Mouse (Mus musculus): Measurements from ENCODE around the gene Ephb2. TPM values are rescaled to one million over a fixed set of nuclear protein-coding genes. Genes with fewer than 3 reads are reported as not detected.

Ephb2 gene
- total and polyA plus RNA-seq, 3 experiments, result 0.08 TPM; not detected in 2

DNA sequence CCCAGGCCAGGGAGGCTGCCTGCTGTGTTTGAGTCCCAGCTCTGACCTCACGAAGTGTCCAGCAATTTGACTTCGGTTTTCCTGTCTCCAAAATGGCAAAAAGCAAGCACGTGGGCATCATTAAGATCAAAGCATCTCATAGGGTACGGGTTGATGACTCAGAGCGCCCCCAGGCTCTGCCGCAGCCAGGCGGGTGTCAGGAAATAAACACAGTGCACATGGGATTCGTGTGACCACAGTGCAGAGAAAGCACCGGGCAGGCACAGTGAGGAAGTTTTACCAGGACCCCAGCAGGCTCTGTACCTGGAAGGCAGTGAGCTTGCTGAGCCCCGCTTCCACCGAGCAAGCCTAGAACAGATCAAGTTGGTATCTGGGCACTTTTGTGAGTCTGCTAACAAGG lies 74.9 kb downstream of the Ephb2 start:
- dilution Hi-C loops (cut with MboI; ENCODE audit: extremely low pct_ligation_motif_present, extremely low pct_unique_long_range_greater_than_20kb, low sequenced_read_pairs), result no loop called here
- no peaks in the 10 kb centered on the region for H3K36me3 ChIP-seq (replicated peaks in 1 of 2; ENCODE audit: control insufficient read depth in 1 of 2, insufficient read depth in 1 of 2, low read length in 1 of 2)
- in situ Hi-C loops (cut with MboI; ENCODE audit: low pct_ligation_motif_present, low pct_unique_long_range_greater_than_20kb, low sequenced_read_pairs), result no loop called here

DNA sequence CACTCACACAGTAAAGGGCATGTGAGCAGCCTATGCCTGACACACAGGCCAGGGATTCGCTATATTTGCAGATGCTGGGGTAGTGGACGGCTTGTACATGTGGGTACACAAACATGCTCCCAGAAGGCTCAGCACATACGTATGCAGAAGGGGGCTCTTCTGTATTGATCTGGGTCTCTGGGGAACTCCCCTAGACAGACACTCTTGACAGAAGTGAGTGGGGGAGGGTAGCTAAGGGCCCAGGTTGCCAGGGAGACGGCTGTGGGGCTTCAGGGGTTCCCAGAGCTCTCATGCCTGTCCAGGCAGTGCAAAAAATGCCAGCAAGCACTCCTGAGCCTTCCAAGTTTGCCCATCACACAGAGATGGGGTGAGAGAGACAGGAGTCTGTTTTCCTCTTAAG lies 78.7 kb downstream of the Ephb2 start:
- no peak for DNase-seq (ENCODE audit: extremely low read depth)
- H3K9me3 ChIP-seq (replicated peaks; ENCODE audit: low read length), result no peaks in the 10 kb centered on the region
- H3K79me2 ChIP-seq (replicated peaks; ENCODE audit: control insufficient read depth, extremely low read depth, insufficient read depth, poor library complexity, severe bottlenecking), result no peaks in the 10 kb centered on the region
- H3K27ac ChIP-seq (ENCODE audit: insufficient read depth, low read depth), result no peak overlapping the region
- H3K4me3 ChIP-seq (replicated peaks in 1 of 3; ENCODE audit: low read depth in 2 of 3, low read length in 2 of 3, poor library complexity in 1 of 3), result no peak overlapping the region
- peaks cover 3 to 14% of the 10 kb centered on the region in 2 experiments; a peak in 2 of 4 replicates for H3K4me1 ChIP-seq (ENCODE audit: control insufficient read depth in 1 of 2, insufficient read depth in 2 of 2)
- no peak for TF ChIP-seq RAD21 (IDR thresholded peaks at IDR 0.05; ENCODE audit: low read depth, low read length)
- no peak for TF ChIP-seq SMC3 (IDR thresholded peaks at IDR 0.05; ENCODE audit: low read depth, low read length)
- TF ChIP-seq E2F4 (IDR thresholded peaks at IDR 0.05; ENCODE audit: insufficient replicate concordance, low read depth, low read length), result no peak
- no peak for TF ChIP-seq TCF12 (IDR thresholded peaks at IDR 0.05; ENCODE audit: low read depth, low read length)
- TF ChIP-seq PAX5 (IDR thresholded peaks at IDR 0.05; ENCODE audit: low read length), result no peak
- TF ChIP-seq ZMIZ1 (IDR thresholded peaks at IDR 0.05; ENCODE audit: low read depth, low read length), result no peak
- TF ChIP-seq UBTF (IDR thresholded peaks at IDR 0.05; ENCODE audit: low read depth, low read length), result no peak
- no peak for TF ChIP-seq SIN3A (IDR thresholded peaks at IDR 0.05; ENCODE audit: low read length)
- no peak for TF ChIP-seq MAX (IDR thresholded peaks at IDR 0.05; ENCODE audit: low read length)
- TF ChIP-seq CHD2 (IDR thresholded peaks at IDR 0.05; ENCODE audit: low read length), result no peak
- TF ChIP-seq EP300 (IDR thresholded peaks at IDR 0.05; ENCODE audit: low read length), result no peak
- TF ChIP-seq CTCF (conservative IDR thresholded peaks at IDR 0.05 in 1 of 2, IDR thresholded peaks at IDR 0.05 in 1 of 2; ENCODE audit: low read depth in 2 of 2, low read length in 2 of 2), result no peak
- TF ChIP-seq GABPA (IDR thresholded peaks at IDR 0.05; ENCODE audit: insufficient replicate concordance, low read depth, low read length), result no peak
- TF ChIP-seq BHLHE40 (IDR thresholded peaks at IDR 0.05; ENCODE audit: low read depth, low read length), result no peak
- no peak for TF ChIP-seq KAT2A (IDR thresholded peaks at IDR 0.05; ENCODE audit: insufficient replicate concordance, low read length)
- TF ChIP-seq MXI1 (IDR thresholded peaks at IDR 0.05; ENCODE audit: low read depth, low read length), result no peak
- TF ChIP-seq TBP (conservative IDR thresholded peaks at IDR 0.05; ENCODE audit: low read depth, low read length), result no peak
- no peak for TF ChIP-seq CHD1 (IDR thresholded peaks at IDR 0.05; ENCODE audit: low read depth, low read length)
- no peak for TF ChIP-seq ETS1 (conservative IDR thresholded peaks at IDR 0.05; ENCODE audit: low read depth, low read length)
- TF ChIP-seq MYC (IDR thresholded peaks at IDR 0.05; ENCODE audit: low read depth, low read length), result no peak
- H3K4me2 ChIP-seq (ENCODE audit: insufficient read depth, low read depth, poor library complexity, severe bottlenecking), result no peak overlapping the region
- H3K27me3 ChIP-seq (replicated peaks), result peaks cover 17% of the 10 kb centered on the region
- H3K9ac ChIP-seq (ENCODE audit: insufficient read depth, low read depth), result no peak overlapping the region
- no peaks in the 10 kb centered on the region for H3K36me3 ChIP-seq (replicated peaks in 1 of 2; ENCODE audit: control insufficient read depth in 1 of 2, insufficient read depth in 1 of 2, low read length in 1 of 2)
- dilution Hi-C loops (cut with MboI; ENCODE audit: extremely low pct_ligation_motif_present, extremely low pct_unique_long_range_greater_than_20kb, low sequenced_read_pairs) (no loop called here), in situ Hi-C loops (cut with MboI; ENCODE audit: low pct_ligation_motif_present, low pct_unique_long_range_greater_than_20kb, low sequenced_read_pairs) (no loop called here)

More for the DNA sequence above, 74.9 kb downstream of the Ephb2 start:
- Histone ChIP-seq H3K9me3 (replicated peaks; ENCODE audit: low read length) (no peaks in the 10 kb centered on the region), H3K27ac (ENCODE audit: insufficient read depth, low read depth) (no peak overlapping the region), H3K4me2 (ENCODE audit: insufficient read depth, low read depth, poor library complexity, severe bottlenecking) (no peak overlapping the region), H3K27me3 (replicated peaks) (peaks cover 10% of the 10 kb centered on the region), H3K9ac (ENCODE audit: insufficient read depth, low read depth) (no peak overlapping the region), H3K79me2 (replicated peaks; ENCODE audit: control insufficient read depth, extremely low read depth, insufficient read depth, poor library complexity, severe bottlenecking) (no peaks in the 10 kb centered on the region), H3K4me3 (replicated peaks in 1 of 3; ENCODE audit: low read depth in 2 of 3, low read length in 2 of 3, poor library complexity in 1 of 3) (no peak overlapping the region), H3K4me1 (ENCODE audit: control insufficient read depth in 1 of 2, insufficient read depth in 2 of 2) (peaks cover 3 to 16% of the 10 kb centered on the region in 2 experiments; a peak in 2 of 4 replicates)
- no peak for DNase-seq (ENCODE audit: extremely low read depth)
- TF ChIP-seq TCF12 (IDR thresholded peaks at IDR 0.05; ENCODE audit: low read depth, low read length), result no peak
- TF ChIP-seq CHD1 (IDR thresholded peaks at IDR 0.05; ENCODE audit: low read depth, low read length), result no peak
- TF ChIP-seq ETS1 (conservative IDR thresholded peaks at IDR 0.05; ENCODE audit: low read depth, low read length), result no peak
- no peak for TF ChIP-seq NRF1 (IDR thresholded peaks at IDR 0.05; ENCODE audit: low read depth, low read length)
- no peak for TF ChIP-seq UBTF (IDR thresholded peaks at IDR 0.05; ENCODE audit: low read depth, low read length)
- TF ChIP-seq POLR2AphosphoS2 (IDR thresholded peaks at IDR 0.05; ENCODE audit: low read depth, low read length), result no peak
- no peak for TF ChIP-seq ZMIZ1 (IDR thresholded peaks at IDR 0.05; ENCODE audit: low read depth, low read length)
- TF ChIP-seq SIN3A (IDR thresholded peaks at IDR 0.05; ENCODE audit: low read length), result no peak
- no peak for TF ChIP-seq E2F4 (IDR thresholded peaks at IDR 0.05; ENCODE audit: insufficient replicate concordance, low read depth, low read length)
- no peak for TF ChIP-seq USF2 (conservative IDR thresholded peaks at IDR 0.05; ENCODE audit: low read depth, low read length)
- no peak for TF ChIP-seq RAD21 (IDR thresholded peaks at IDR 0.05; ENCODE audit: low read depth, low read length)
- no peak for TF ChIP-seq IRF4 (IDR thresholded peaks at IDR 0.05; ENCODE audit: low read depth, low read length)
- TF ChIP-seq ZC3H11A (IDR thresholded peaks at IDR 0.05; ENCODE audit: low read depth, low read length), result no peak
- no peak for TF ChIP-seq KAT2A (IDR thresholded peaks at IDR 0.05; ENCODE audit: insufficient replicate concordance, low read length)
- no peak for TF ChIP-seq PAX5 (IDR thresholded peaks at IDR 0.05; ENCODE audit: low read length)
- no peak for TF ChIP-seq RCOR1 (conservative IDR thresholded peaks at IDR 0.05; ENCODE audit: low read depth, low read length)
- TF ChIP-seq CHD2 (IDR thresholded peaks at IDR 0.05; ENCODE audit: low read length), result no peak
- no peak for TF ChIP-seq MYC (IDR thresholded peaks at IDR 0.05; ENCODE audit: low read depth, low read length)
- no peak for TF ChIP-seq MAZ (IDR thresholded peaks at IDR 0.05; ENCODE audit: low read depth, low read length)
- TF ChIP-seq MAFK (IDR thresholded peaks at IDR 0.05; ENCODE audit: insufficient replicate concordance, low read length), result no peak
